ENCODE assay signal across 16 mouse cellular contexts in genomic region chr9:99336538-99336937, GRCm38 (mm10).
"Had no signal": no experiment of that assay in that cellular context is flagged by ENCODE, and none has a peak within 500 bp of the region (broad histone marks: within the 10 kb centered on the region; RNA-seq: fewer than 3 reads in every experiment).

No protein-coding gene starts in this region.

- H3K27me3 ChIP-seq: neural tube, embryonic 12.5 days; neural tube, embryonic 13.5 days; neural tube, embryonic 15.5 days; stomach, embryonic 15.5 days had no signal

- H3K9me3 ChIP-seq: neural tube, embryonic 12.5 days; neural tube, embryonic 13.5 days; neural tube, embryonic 15.5 days; stomach, embryonic 15.5 days had no signal

- H3K4me2 ChIP-seq: neural tube, embryonic 12.5 days; neural tube, embryonic 13.5 days; neural tube, embryonic 15.5 days; stomach, embryonic 15.5 days had no signal

- H3K4me1 ChIP-seq: neural tube, embryonic 12.5 days; neural tube, embryonic 13.5 days; neural tube, embryonic 15.5 days; stomach, embryonic 15.5 days had no signal

- H3K27ac ChIP-seq: neural tube, embryonic 12.5 days; neural tube, embryonic 13.5 days; neural tube, embryonic 15.5 days; stomach, embryonic 15.5 days had no signal

- DNase-seq: retina, postnatal 1 day; right cerebral cortex, adult 18-20 months; right cerebral cortex, postnatal 14 days; right cerebral cortex, postnatal 25 days; right cerebral cortex, postnatal 4 days; spleen, adult 18-20 months; thymus, adult 18-20 months; thymus, adult 2 months; thymus, postnatal 14 days; thymus, postnatal 25 days; thymus, postnatal 36 days; thymus, postnatal 4 days had no signal

- H3K36me3 ChIP-seq: neural tube, embryonic 12.5 days; neural tube, embryonic 13.5 days; neural tube, embryonic 15.5 days; stomach, embryonic 15.5 days had no signal

- H3K9ac ChIP-seq: neural tube, embryonic 12.5 days; neural tube, embryonic 13.5 days; neural tube, embryonic 15.5 days; stomach, embryonic 15.5 days had no signal

- H3K4me3 ChIP-seq: neural tube, embryonic 12.5 days; neural tube, embryonic 13.5 days; neural tube, embryonic 15.5 days; stomach, embryonic 15.5 days had no signal
